Mouse (Mus musculus) thymus, adult 2 months (tissue): ENCODE data around the gene Wrap53.

Source experiments
- CTCF ChIP-seq: fragments of 200-500 bp; IDR thresholded peaks from 2 replicates; pipeline ENCODE4 v1.5.1; 2012; ENCODE audit warnings: mild to moderate bottlenecking, control low read depth, low read length, moderate library complexity, borderline replicate concordance; ENCODE audit not compliant: control insufficient read depth, poor library complexity, insufficient read depth; ENCODE audit errors: extremely low read depth
- POLR2A ChIP-seq: fragments of 200-500 bp; IDR thresholded peaks from 2 replicates; pipeline ENCODE4 v1.6.1; 2012; ENCODE audit warnings: mild to moderate bottlenecking, low read length, control low read depth, moderate library complexity; ENCODE audit not compliant: control insufficient read depth, poor library complexity, insufficient read depth; ENCODE audit errors: extremely low read depth

GRCm38 (mm10) chr11:69591424-69591823 lies 11.4 kb upstream of the Wrap53 start:
- no peak for TF ChIP-seq POLR2A
- TF ChIP-seq CTCF = no peak
